Mouse (Mus musculus): ENCODE data around the gene Gm4871. TPM values are rescaled to one million over a fixed set of nuclear protein-coding genes. Genes with fewer than 3 reads are reported as not detected.
"Not testable (repeated sequence)": the region's sequence is repeated elsewhere in the genome, so short reads cannot be mapped to it uniquely, and the experiment has no call there.

The Gm4871 gene
- total RNA-seq (2014; rRNA removed), result not detected in 2 replicates
- not detected in 2 replicates for polyA plus RNA-seq (2015; fragmentation: Nextera tagmentation; extraction: Ambion mirVana)

DNA sequence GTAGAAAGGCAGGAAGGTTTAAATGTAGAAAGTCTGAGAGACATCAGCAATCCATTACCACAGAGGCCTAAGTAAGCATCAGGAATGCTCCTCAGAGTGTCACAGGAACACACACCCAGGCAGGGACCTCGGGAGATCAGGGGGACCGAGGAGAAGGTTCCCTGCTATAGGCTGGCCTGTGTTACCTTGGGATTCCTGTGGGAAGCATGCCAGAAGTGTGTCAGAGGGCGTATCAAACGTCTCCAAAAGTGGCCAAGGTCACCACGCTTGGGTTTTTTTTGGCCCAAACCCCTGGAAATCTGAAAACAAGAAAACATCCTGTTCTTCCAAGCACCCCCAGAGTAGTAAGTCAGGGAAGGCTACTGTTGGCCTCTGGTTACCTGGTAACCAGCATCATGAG is at the start of gene Gm4871:
Gene Gm4871, minus strand, starts transcription at position 364 of the 400 bp plus-strand sequence.
- not testable (repeated sequence) for H3K4me1 ChIP-seq (ENCODE audit: insufficient read depth, low read length)

GRCm38 (mm10) chr5:145081866-145082613 is 49.5 kb upstream of the Gm4871 start:
- no peak for ATAC-seq
- H3K27ac ChIP-seq, result no peak overlapping the region
- H3K9me3 ChIP-seq (ENCODE audit: low read length), result no peaks in the 10 kb centered on the region
- H3K4me1 ChIP-seq (ENCODE audit: insufficient read depth, low read length), result peaks cover 4% of the 10 kb centered on the region; the same call in 1 of the 2 replicates
- no peaks in the 10 kb centered on the region for H3K36me3 ChIP-seq (ENCODE audit: insufficient read depth, low read length)
- no peak for TF ChIP-seq CTCF (IDR thresholded peaks at IDR 0.05; ENCODE audit: low read depth)
- no peaks in the 10 kb centered on the region for H3K27me3 ChIP-seq (ENCODE audit: insufficient read depth, low read length)
- H3K4me3 ChIP-seq (ENCODE audit: low read length), result no peak overlapping the region
- no peak overlapping the region for H3K9ac ChIP-seq (replicated peaks; ENCODE audit: low read length)
- 91% methylated on average over 10 of the region's 10 CpGs for WGBS
- DNase-seq (ENCODE audit: low spot score), result no peak
- no peak overlapping the region for H3K4me2 ChIP-seq (ENCODE audit: low read depth, low read length)

More for the DNA sequence above, at the start of gene Gm4871:
- H3K9ac ChIP-seq (replicated peaks; ENCODE audit: low read length); H3K9me3 ChIP-seq (ENCODE audit: low read length); H3K27ac ChIP-seq; H3K4me2 ChIP-seq (ENCODE audit: low read depth, low read length); H3K27me3 ChIP-seq (ENCODE audit: insufficient read depth, low read length); DNase-seq (ENCODE audit: low spot score); ATAC-seq; H3K4me3 ChIP-seq (ENCODE audit: low read length); H3K36me3 ChIP-seq (ENCODE audit: insufficient read depth, low read length): not testable (repeated sequence)
- WGBS, result 69% methylated on average over 5 of the region's 5 CpGs

DNA sequence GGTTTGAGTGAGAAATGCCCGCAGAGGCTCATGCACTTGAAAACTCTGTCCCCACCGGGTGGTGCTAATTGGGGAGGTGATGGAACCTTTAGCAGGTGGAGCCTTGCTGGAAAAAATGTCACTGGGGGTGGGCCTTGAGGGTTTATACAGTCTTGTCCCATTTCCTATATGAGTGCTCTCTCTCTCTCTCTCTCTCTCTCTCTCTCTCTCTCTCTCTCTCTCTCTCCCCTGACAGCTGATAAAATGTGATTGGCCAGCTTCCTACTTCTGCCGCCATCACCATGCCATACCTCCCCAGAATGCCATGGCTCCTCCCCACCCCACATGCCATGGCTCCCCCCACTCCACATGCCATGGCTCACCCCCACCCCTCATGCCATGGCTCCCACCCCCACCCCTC is 42.5 kb upstream of the Gm4871 start:
- Histone ChIP-seq H3K4me2 (ENCODE audit: low read depth, low read length) (no peak overlapping the region), H3K4me1 (ENCODE audit: insufficient read depth, low read length) (no peaks in the 10 kb centered on the region), H3K9ac (replicated peaks; ENCODE audit: low read length) (no peak overlapping the region), H3K4me3 (ENCODE audit: low read length) (no peak overlapping the region), H3K36me3 (ENCODE audit: insufficient read depth, low read length) (no peaks in the 10 kb centered on the region), H3K9me3 (ENCODE audit: low read length) (no peaks in the 10 kb centered on the region), H3K27ac (no peak overlapping the region), H3K27me3 (ENCODE audit: insufficient read depth, low read length) (no peaks in the 10 kb centered on the region)
- no peak for TF ChIP-seq CTCF (IDR thresholded peaks at IDR 0.05; ENCODE audit: low read depth)
- no peak for DNase-seq (ENCODE audit: low spot score)
- WGBS, result 43% methylated on average over 3 of the region's 3 CpGs
- ATAC-seq, result no peak

DNA sequence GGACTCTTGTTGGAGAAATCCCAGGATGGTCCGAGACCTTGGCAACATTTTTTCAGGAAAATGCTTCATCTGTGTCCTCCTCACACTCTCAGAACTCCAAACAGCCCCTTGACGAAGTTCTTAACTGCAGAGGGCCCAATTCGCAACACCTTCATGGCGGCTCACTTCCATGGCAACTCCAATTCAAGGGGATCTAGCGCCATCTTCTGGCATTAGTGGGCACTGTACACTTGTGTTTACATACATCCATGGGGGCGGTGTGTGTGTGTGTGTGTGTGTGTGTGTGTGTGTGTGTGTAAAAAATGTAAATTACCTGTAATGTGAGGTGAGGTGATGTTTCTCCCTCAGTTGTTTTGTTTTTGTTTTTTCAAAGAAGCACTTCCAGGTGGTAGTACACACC is 38.8 kb upstream of the Gm4871 start:
- H3K4me3 ChIP-seq (ENCODE audit: low read length), result no peak overlapping the region
- H3K4me1 ChIP-seq (ENCODE audit: insufficient read depth, low read length), result no peaks in the 10 kb centered on the region
- ATAC-seq (no peak), DNase-seq (ENCODE audit: low spot score) (peak; percentile 61)
- no peaks in the 10 kb centered on the region for H3K9me3 ChIP-seq (ENCODE audit: low read length)
- no peak overlapping the region for H3K4me2 ChIP-seq (ENCODE audit: low read depth, low read length)
- TF ChIP-seq CTCF (IDR thresholded peaks at IDR 0.05; ENCODE audit: low read depth), result peak; percentile 63
- no peak overlapping the region for H3K27ac ChIP-seq
- WGBS, result 55% methylated on average over 6 of the region's 6 CpGs
- no peak overlapping the region for H3K9ac ChIP-seq (replicated peaks; ENCODE audit: low read length)
- no peaks in the 10 kb centered on the region for H3K27me3 ChIP-seq (ENCODE audit: insufficient read depth, low read length)
- no peaks in the 10 kb centered on the region for H3K36me3 ChIP-seq (ENCODE audit: insufficient read depth, low read length)

DNA sequence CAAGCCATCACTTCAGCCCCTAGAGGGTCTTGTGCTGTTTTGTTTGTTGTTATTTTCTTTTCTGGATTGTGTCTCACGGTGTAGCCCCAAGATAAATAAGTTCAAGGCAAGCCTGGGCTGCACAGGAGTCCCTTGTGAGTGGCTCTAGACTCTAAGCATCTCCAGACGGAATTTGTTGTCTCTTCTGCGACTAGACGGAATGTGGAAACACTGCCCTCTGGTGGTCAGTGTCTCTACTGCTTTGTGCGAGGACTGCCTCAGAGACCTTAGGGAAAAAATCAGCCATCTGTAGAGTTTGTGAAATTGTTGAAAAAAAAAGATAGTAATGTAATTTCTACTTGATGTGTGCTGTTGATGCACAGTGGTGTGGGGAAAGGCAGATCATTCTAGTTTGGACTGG is 37.2 kb upstream of the Gm4871 start:
- Histone ChIP-seq H3K9me3 (ENCODE audit: low read length) (no peaks in the 10 kb centered on the region), H3K9ac (replicated peaks; ENCODE audit: low read length) (no peak overlapping the region), H3K27ac (no peak overlapping the region), H3K4me3 (ENCODE audit: low read length) (no peak overlapping the region), H3K4me2 (ENCODE audit: low read depth, low read length) (no peak overlapping the region), H3K4me1 (ENCODE audit: insufficient read depth, low read length) (no peaks in the 10 kb centered on the region), H3K27me3 (ENCODE audit: insufficient read depth, low read length) (no peaks in the 10 kb centered on the region), H3K36me3 (ENCODE audit: insufficient read depth, low read length) (no peaks in the 10 kb centered on the region)
- peak; percentile 92 for TF ChIP-seq CTCF (IDR thresholded peaks at IDR 0.05; ENCODE audit: low read depth)
- DNase-seq (ENCODE audit: low spot score) (peak; percentile 92), ATAC-seq (peak; percentile 67; the same call in 1 of the 2 replicates)
- 2% methylated on average over 5 of the region's 5 CpGs for WGBS

DNA sequence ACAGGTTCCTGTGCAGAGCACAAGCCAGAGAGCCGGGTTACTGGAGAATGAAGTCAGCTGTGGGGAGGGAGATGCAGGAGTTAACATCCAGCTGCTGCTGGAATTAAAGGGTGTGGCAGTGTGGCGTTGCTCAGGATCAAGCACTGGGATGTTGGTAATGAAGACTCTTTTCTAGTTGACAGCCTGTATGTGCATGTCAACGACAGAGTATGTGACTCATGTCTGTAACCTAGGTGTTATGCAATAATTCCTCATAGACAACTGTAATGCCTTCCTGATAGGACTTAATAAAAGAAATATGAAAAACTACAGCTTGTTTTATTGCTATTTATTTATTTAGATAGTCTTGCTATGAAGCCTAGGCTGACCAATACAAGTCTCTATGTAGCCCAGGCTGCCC is 36.3 kb upstream of the Gm4871 start:
- WGBS, result 51% methylated on average over 3 of the region's 3 CpGs
- Histone ChIP-seq H3K9ac (replicated peaks; ENCODE audit: low read length) (no peak overlapping the region), H3K27ac (no peak overlapping the region), H3K4me3 (ENCODE audit: low read length) (no peak overlapping the region), H3K9me3 (ENCODE audit: low read length) (no peaks in the 10 kb centered on the region), H3K27me3 (ENCODE audit: insufficient read depth, low read length) (no peaks in the 10 kb centered on the region), H3K4me2 (ENCODE audit: low read depth, low read length) (no peak overlapping the region), H3K36me3 (ENCODE audit: insufficient read depth, low read length) (no peaks in the 10 kb centered on the region), H3K4me1 (ENCODE audit: insufficient read depth, low read length) (no peaks in the 10 kb centered on the region)
- no peak for TF ChIP-seq CTCF (IDR thresholded peaks at IDR 0.05; ENCODE audit: low read depth)
- ATAC-seq (no peak), DNase-seq (ENCODE audit: low spot score) (no peak)

- WGBS, result 89% methylated on average over 1 of the region's 1 CpGs
- no peaks in the 10 kb centered on the region for H3K4me1 ChIP-seq (ENCODE audit: insufficient read depth, low read length)
- no peak overlapping the region for H3K9ac ChIP-seq (replicated peaks; ENCODE audit: low read length)
- DNase-seq (ENCODE audit: low spot score) (no peak), ATAC-seq (no peak)
- H3K27me3 ChIP-seq (ENCODE audit: insufficient read depth, low read length), result no peaks in the 10 kb centered on the region
- no peak overlapping the region for H3K27ac ChIP-seq
- no peaks in the 10 kb centered on the region for H3K9me3 ChIP-seq (ENCODE audit: low read length)
- no peak overlapping the region for H3K4me2 ChIP-seq (ENCODE audit: low read depth, low read length)
- no peaks in the 10 kb centered on the region for H3K36me3 ChIP-seq (ENCODE audit: insufficient read depth, low read length)
- H3K4me3 ChIP-seq (ENCODE audit: low read length), result no peak overlapping the region
- TF ChIP-seq CTCF (IDR thresholded peaks at IDR 0.05; ENCODE audit: low read depth), result no peak
These were observed 32.3 kb upstream of the Gm4871 start for GRCm38 (mm10) chr5:145064765-145065340.

All from hindbrain, postnatal 0 days (tissue).